Mouse (Mus musculus): ENCODE data around the gene Kcna2.
A peak's percentile ranks its signal among the peaks of the same experiment; 100 is the strongest.

DNA sequence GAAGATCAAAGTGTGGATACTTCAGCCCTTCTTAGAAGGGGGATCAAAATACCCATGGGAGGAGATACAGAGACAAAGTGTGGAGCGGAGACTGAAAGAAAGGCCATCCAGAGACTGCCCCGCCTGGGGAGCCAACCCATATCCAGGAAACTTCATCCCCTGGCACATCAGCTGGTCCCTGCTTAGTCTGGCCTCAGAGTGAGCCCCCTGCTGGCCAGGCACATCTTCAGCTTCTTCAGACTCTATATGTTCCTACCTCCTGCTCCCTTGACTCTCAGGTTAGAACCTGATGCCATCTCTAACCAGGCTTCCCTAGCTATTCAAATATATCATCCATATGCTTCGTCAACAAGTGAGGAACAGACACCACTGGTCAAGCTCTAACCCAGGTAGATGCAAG lies 48.1 kb downstream of the Kcna2 start:
- peak; percentile 74; the same call in 1 of the 2 replicates for TF ChIP-seq CTCF (IDR thresholded peaks at IDR 0.05; ENCODE audit: borderline replicate concordance, control insufficient read depth, extremely low read depth, insufficient read depth, low read length, poor library complexity)
- TF ChIP-seq POLR2A (IDR thresholded peaks at IDR 0.05; ENCODE audit: control insufficient read depth, extremely low read depth, insufficient read depth, low read length, poor library complexity): no peak
